Mouse (Mus musculus) embryonic facial prominence, embryonic 12.5 days (tissue): ENCODE data around the gene Cntfr. TPM values are rescaled to one million over a fixed set of nuclear protein-coding genes. Genes with fewer than 3 reads are reported as not detected.
"Not testable (repeated sequence)": the region's sequence is repeated elsewhere in the genome, so short reads cannot be mapped to it uniquely, and the experiment has no call there.

Source experiments
- ATAC-seq: fragments of 200-750 bp; cut with Nextera tagmentation; 2 replicates; pipeline ENCODE4 v1.8.0; 2017; ENCODE audit not compliant: insufficient number of reproducible peaks, insufficient read depth, low FRiP score, low TSS enrichment
- H3K27ac ChIP-seq: fragments of 300-500 bp; sonication (generic); 2 replicates; pipeline ENCODE4 v1.5.1; 2016; ENCODE audit warnings: mild to moderate bottlenecking
- H3K27me3 ChIP-seq: fragments of 300-500 bp; sonication (generic); 2 replicates; pipeline ENCODE4 v1.6.1; 2016; ENCODE audit warnings: mild to moderate bottlenecking, moderate library complexity
- H3K36me3 ChIP-seq: fragments of 300-500 bp; sonication (generic); 2 replicates; pipeline ENCODE4 v1.6.1; 2016; ENCODE audit warnings: mild to moderate bottlenecking
- H3K4me1 ChIP-seq: fragments of 300-500 bp; sonication (generic); 2 replicates; pipeline ENCODE4 v1.6.1; 2016
- H3K4me2 ChIP-seq: fragments of 300-500 bp; sonication (generic); replicated peaks from 2 replicates; pipeline ENCODE4 v1.6.1; 2016; ENCODE audit warnings: mild to moderate bottlenecking, moderate library complexity
- H3K4me3 ChIP-seq: fragments of 300-500 bp; sonication (generic); 2 replicates; pipeline ENCODE4 v1.5.1; 2016; ENCODE audit warnings: mild to moderate bottlenecking
- H3K9ac ChIP-seq: fragments of 300-500 bp; sonication (generic); 2 replicates; pipeline ENCODE4 v1.6.1; 2016; ENCODE audit warnings: mild to moderate bottlenecking, moderate library complexity
- H3K9me3 ChIP-seq: fragments of 300-500 bp; sonication (generic); 2 replicates; pipeline ENCODE4 v1.6.1; 2016; ENCODE audit warnings: mild to moderate bottlenecking, moderate library complexity
- WGBS: fragments of 180-500 bp; shearing (Covaris S2); methylation state at CpG from one replicate; pipeline ENCODE4 v1.1.7; 2016; 5-methylcytosine and 5-hydroxymethylcytosine counted together
- polyA plus RNA-seq: library from polyadenylated mRNA; unstranded; fragments of >200 nt; fragmentation: Nextera tagmentation; extraction: Ambion mirVana; gene quantifications from 2 replicates; pipeline ENCODE4 v1.2.1, GENCODE M21; 2016

Gene Cntfr
- polyA plus RNA-seq, 1 experiment from 2014 or later = 14.9 TPM

- WGBS = 4% methylated on average over 13 of the region's 13 CpGs
- peak; percentile 23; the same call in 1 of the 2 replicates for ATAC-seq
- Histone ChIP-seq H3K27me3 (no peaks in the 10 kb centered on the region), H3K4me3 (no peak overlapping the region), H3K36me3 (peaks cover 13% of the 10 kb centered on the region), H3K9me3 (no peaks in the 10 kb centered on the region), H3K9ac (no peak overlapping the region), H3K27ac (no peak overlapping the region), H3K4me1 (peaks cover 48% of the 10 kb centered on the region), H3K4me2 (peak overlapping the region; percentile 24)
Observed at GRCm38 (mm10) chr4:41707011-41707535, 10.2 kb upstream of the Cntfr start.

- no peaks in the 10 kb centered on the region for H3K9me3 ChIP-seq
- no peak overlapping the region for H3K27ac ChIP-seq
- WGBS = 64% methylated on average over 19 of the region's 19 CpGs
- H3K36me3 ChIP-seq = peaks cover 4% of the 10 kb centered on the region; the same call in 1 of the 2 replicates
- 0 out of 2 replicates have a peak, but pooled peaks have one; percentile 23 for ATAC-seq
- H3K9ac ChIP-seq = no peak overlapping the region
- no peaks in the 10 kb centered on the region for H3K27me3 ChIP-seq
- H3K4me3 ChIP-seq = no peak overlapping the region
- no peak overlapping the region for H3K4me2 ChIP-seq
- H3K4me1 ChIP-seq = peaks cover 39% of the 10 kb centered on the region
Observed at GRCm38 (mm10) chr4:41705922-41706754, 9.2 kb upstream of the Cntfr start.

GRCm38 (mm10) chr4:41704651-41705050 is 7.8 kb upstream of the Cntfr start:
- H3K9ac ChIP-seq = no peak overlapping the region
- ATAC-seq = peak; percentile 14; the same call in 1 of the 2 replicates
- H3K4me1 ChIP-seq = peaks cover 37% of the 10 kb centered on the region
- no peaks in the 10 kb centered on the region for H3K36me3 ChIP-seq
- WGBS = 0% methylated on average over 5 of the region's 5 CpGs
- no peak overlapping the region for H3K27ac ChIP-seq
- H3K4me2 ChIP-seq = no peak overlapping the region
- no peaks in the 10 kb centered on the region for H3K27me3 ChIP-seq
- H3K9me3 ChIP-seq = no peaks in the 10 kb centered on the region
- H3K4me3 ChIP-seq = no peak overlapping the region

GRCm38 (mm10) chr4:41702226-41702625 is 5.3 kb upstream of the Cntfr start:
- H3K9me3 ChIP-seq, H3K4me2 ChIP-seq, H3K9ac ChIP-seq, ATAC-seq, H3K36me3 ChIP-seq, H3K4me3 ChIP-seq, H3K27ac ChIP-seq, H3K27me3 ChIP-seq: not testable (repeated sequence)
- WGBS = 44% methylated on average over 2 of the region's 2 CpGs
- peaks cover 27% of the 10 kb centered on the region for H3K4me1 ChIP-seq

GRCm38 (mm10) chr4:41700224-41700623 is 3.3 kb upstream of the Cntfr start:
- 83% methylated on average over 4 of the region's 8 CpGs for WGBS
- not testable (repeated sequence) for ATAC-seq, H3K36me3 ChIP-seq, H3K9me3 ChIP-seq, H3K27ac ChIP-seq, H3K4me2 ChIP-seq, H3K9ac ChIP-seq, H3K4me3 ChIP-seq, H3K27me3 ChIP-seq
- H3K4me1 ChIP-seq = peaks cover 13% of the 10 kb centered on the region

- not testable (repeated sequence) for H3K9me3 ChIP-seq, H3K4me3 ChIP-seq, H3K36me3 ChIP-seq, H3K27ac ChIP-seq, H3K4me1 ChIP-seq, H3K27me3 ChIP-seq, H3K9ac ChIP-seq, ATAC-seq
- H3K4me2 ChIP-seq = peak within 1 kb of the TSS; percentile 38
- 73% methylated on average over 10 of the region's 10 CpGs for WGBS
Observed at GRCm38 (mm10) chr4:41699783-41700182, 2.9 kb upstream of the Cntfr start, which contains the start of gene Il11ra1. Gene Il11ra1 (plus strand): TSS chr4:41699989.

GRCm38 (mm10) chr4:41698421-41699016 is 1.6 kb upstream of the Cntfr start:
- not testable (repeated sequence) for H3K9me3 ChIP-seq, H3K9ac ChIP-seq, ATAC-seq, H3K27me3 ChIP-seq, H3K36me3 ChIP-seq, H3K4me1 ChIP-seq, H3K27ac ChIP-seq, H3K4me3 ChIP-seq
- WGBS = 5% methylated on average over 19 of the region's 32 CpGs
- H3K4me2 ChIP-seq = peak overlapping the region; percentile 38

- H3K27ac ChIP-seq, H3K9ac ChIP-seq, H3K27me3 ChIP-seq, H3K4me1 ChIP-seq, H3K4me2 ChIP-seq, H3K9me3 ChIP-seq, H3K4me3 ChIP-seq, H3K36me3 ChIP-seq, ATAC-seq: not testable (repeated sequence)
- WGBS = 7% methylated on average over 15 of the region's 15 CpGs
Observed at GRCm38 (mm10) chr4:41696452-41696851, 437 bp downstream of the Cntfr start.

GRCm38 (mm10) chr4:41695800-41696199 is 1.1 kb downstream of the Cntfr start:
- H3K4me2 ChIP-seq = peak overlapping the region; percentile 39; the same call in 1 of the 2 replicates
- H3K4me3 ChIP-seq, H3K9ac ChIP-seq, ATAC-seq, H3K4me1 ChIP-seq, H3K27ac ChIP-seq, H3K9me3 ChIP-seq, H3K27me3 ChIP-seq, H3K36me3 ChIP-seq: not testable (repeated sequence)
- 3% methylated on average over 23 of the region's 38 CpGs for WGBS

- H3K9me3 ChIP-seq, ATAC-seq, H3K9ac ChIP-seq, H3K4me1 ChIP-seq, H3K36me3 ChIP-seq, H3K27ac ChIP-seq, H3K27me3 ChIP-seq: not testable (repeated sequence)
- H3K4me3 ChIP-seq = 0 out of 2 replicates have a peak overlapping the region, but pooled peaks have one; percentile 10
- 18% methylated on average over 4 of the region's 4 CpGs for WGBS
- H3K4me2 ChIP-seq = peak overlapping the region; percentile 24
Observed at GRCm38 (mm10) chr4:41693511-41693910, 3.4 kb downstream of the Cntfr start.

GRCm38 (mm10) chr4:41690014-41690413 is 6.9 kb downstream of the Cntfr start:
- not testable (repeated sequence) for H3K4me1 ChIP-seq, ATAC-seq
- WGBS = no CpG with 5 or more reads among the region's 4 CpGs

GRCm38 (mm10) chr4:41688562-41688961 is 8.3 kb downstream of the Cntfr start:
- 57% methylated on average over 1 of the region's 1 CpGs for WGBS
- not testable (repeated sequence) for H3K4me1 ChIP-seq, ATAC-seq

More at GRCm38 (mm10) chr4:41690014-41690413, 6.9 kb downstream of the Cntfr start:
- not testable (repeated sequence) for H3K9me3 ChIP-seq, H3K4me3 ChIP-seq, H3K27me3 ChIP-seq, H3K4me2 ChIP-seq, H3K36me3 ChIP-seq, H3K9ac ChIP-seq, H3K27ac ChIP-seq

More at GRCm38 (mm10) chr4:41688562-41688961, 8.3 kb downstream of the Cntfr start:
- not testable (repeated sequence) for H3K4me2 ChIP-seq, H3K36me3 ChIP-seq, H3K27me3 ChIP-seq, H3K27ac ChIP-seq, H3K9me3 ChIP-seq, H3K4me3 ChIP-seq, H3K9ac ChIP-seq
